Mouse (Mus musculus) intestine, embryonic 16.5 days (tissue): ENCODE results near the gene Arhgef3. TPM values are rescaled to one million over a fixed set of nuclear protein-coding genes. Genes with fewer than 3 reads are reported as not detected.
A peak's percentile ranks its signal among the peaks of the same experiment; 100 is the strongest.

Experiments used
- ATAC-seq: fragments of 200-750 bp; cut with Nextera tagmentation; 2 replicates; pipeline ENCODE4 v1.8.0; 2017; ENCODE audit warnings: moderate TSS enrichment, moderate library complexity
- H3K27ac ChIP-seq: fragments of 300-500 bp; sonication (generic); 2 replicates; pipeline ENCODE4 v1.5.1; 2014; ENCODE audit warnings: mild to moderate bottlenecking, low read length
- H3K27me3 ChIP-seq: fragments of 300-500 bp; sonication (generic); replicated peaks from 2 replicates; pipeline ENCODE4 v1.6.1; 2014; ENCODE audit warnings: low read length, control low read depth, mixed read lengths; ENCODE audit not compliant: control insufficient read depth, insufficient read depth
- H3K36me3 ChIP-seq: fragments of 300-500 bp; sonication (generic); 2 replicates; pipeline ENCODE4 v1.6.1; 2014; ENCODE audit warnings: low read length, control low read depth; ENCODE audit not compliant: control insufficient read depth, insufficient read depth
- H3K4me1 ChIP-seq: fragments of 300-500 bp; sonication (generic); 2 replicates; pipeline ENCODE4 v1.6.1; 2014; ENCODE audit warnings: low read length, control low read depth, mixed read lengths; ENCODE audit not compliant: control insufficient read depth, insufficient read depth
- H3K4me2 ChIP-seq: fragments of 300-500 bp; sonication (generic); 2 replicates; pipeline ENCODE4 v1.6.1; 2014; ENCODE audit warnings: low read depth, low read length, control low read depth
- H3K4me3 ChIP-seq: fragments of 300-500 bp; sonication (generic); 2 replicates; pipeline ENCODE4 v1.5.1; 2014; ENCODE audit warnings: mild to moderate bottlenecking, low read length
- H3K9ac ChIP-seq: fragments of 300-500 bp; sonication (generic); 2 replicates; pipeline ENCODE4 v1.6.1; 2014; ENCODE audit warnings: low read depth, low read length
- H3K9me3 ChIP-seq: fragments of 300-500 bp; sonication (generic); 2 replicates; pipeline ENCODE4 v1.6.1; 2016; ENCODE audit warnings: low read length, control low read depth; ENCODE audit not compliant: control insufficient read depth
- WGBS: fragments of 180-500 bp; shearing (Covaris S2); extraction: QIAGEN DNeasy Blood & Tissue Kit; methylation state at CpG from one replicate; pipeline ENCODE4 v1.1.7; 2014; 5-methylcytosine and 5-hydroxymethylcytosine counted together
- polyA plus RNA-seq: library from polyadenylated mRNA; unstranded; fragments of >200 nt; fragmentation: Nextera tagmentation; extraction: Ambion mirVana; gene quantifications from 2 replicates; pipeline ENCODE4 v1.2.1, GENCODE M21; 2015

Gene Arhgef3
- polyA plus RNA-seq, 1 experiment from 2014 or later: 12.0 TPM

GRCm38 (mm10) chr14:27075909-27076521, 38.7 kb upstream of the Arhgef3 start:
- Histone ChIP-seq H3K36me3 (no peaks in the 10 kb centered on the region), H3K9me3 (no peaks in the 10 kb centered on the region), H3K4me2 (no peak overlapping the region), H3K4me1 (peaks cover 36% of the 10 kb centered on the region), H3K4me3 (no peak overlapping the region), H3K9ac (no peak overlapping the region), H3K27me3 (no peaks in the 10 kb centered on the region), H3K27ac (0 out of 2 replicates have a peak overlapping the region, but pooled peaks have one; percentile 10)
- 52% methylated on average over 8 of the region's 8 CpGs for WGBS
- ATAC-seq: no peak

- Histone ChIP-seq H3K4me3 (no peak overlapping the region), H3K27ac (0 out of 2 replicates have a peak overlapping the region, but pooled peaks have one; percentile 10), H3K4me1 (peaks cover 31% of the 10 kb centered on the region), H3K27me3 (no peaks in the 10 kb centered on the region), H3K9me3 (no peaks in the 10 kb centered on the region), H3K4me2 (no peak overlapping the region), H3K9ac (no peak overlapping the region), H3K36me3 (no peaks in the 10 kb centered on the region)
- ATAC-seq: no peak
- WGBS: 61% methylated on average over 2 of the region's 2 CpGs
These were observed 38.2 kb upstream of the Arhgef3 start for GRCm38 (mm10) chr14:27076522-27076920.

- Histone ChIP-seq H3K9me3 (no peaks in the 10 kb centered on the region), H3K9ac (no peak overlapping the region), H3K27me3 (no peaks in the 10 kb centered on the region), H3K27ac (no peak overlapping the region), H3K4me3 (no peak overlapping the region), H3K36me3 (no peaks in the 10 kb centered on the region), H3K4me2 (no peak overlapping the region), H3K4me1 (no peaks in the 10 kb centered on the region)
- 73% methylated on average over 5 of the region's 5 CpGs for WGBS
- ATAC-seq: no peak
These were observed 33.0 kb upstream of the Arhgef3 start for GRCm38 (mm10) chr14:27081536-27082275.

GRCm38 (mm10) chr14:27085471-27085870, 29.2 kb upstream of the Arhgef3 start:
- no peak overlapping the region for H3K9ac ChIP-seq
- ATAC-seq: no peak
- H3K27ac ChIP-seq: no peak overlapping the region
- no peak overlapping the region for H3K4me2 ChIP-seq
- H3K4me3 ChIP-seq: no peak overlapping the region
- no peaks in the 10 kb centered on the region for H3K36me3 ChIP-seq
- H3K9me3 ChIP-seq: no peaks in the 10 kb centered on the region
- no peaks in the 10 kb centered on the region for H3K27me3 ChIP-seq
- no peaks in the 10 kb centered on the region for H3K4me1 ChIP-seq
- WGBS: 64% methylated on average over 5 of the region's 5 CpGs

GRCm38 (mm10) chr14:27085999-27086398, 28.7 kb upstream of the Arhgef3 start:
- Histone ChIP-seq H3K4me1 (no peaks in the 10 kb centered on the region), H3K4me2 (no peak overlapping the region), H3K36me3 (no peaks in the 10 kb centered on the region), H3K27me3 (no peaks in the 10 kb centered on the region), H3K9ac (no peak overlapping the region), H3K27ac (no peak overlapping the region), H3K4me3 (no peak overlapping the region), H3K9me3 (no peaks in the 10 kb centered on the region)
- no peak for ATAC-seq
- 75% methylated on average over 4 of the region's 4 CpGs for WGBS

GRCm38 (mm10) chr14:27094247-27094646, 20.5 kb upstream of the Arhgef3 start:
- H3K4me3 ChIP-seq: no peak overlapping the region
- H3K36me3 ChIP-seq: peaks cover 3% of the 10 kb centered on the region; the same call in 1 of the 2 replicates
- no peaks in the 10 kb centered on the region for H3K4me1 ChIP-seq
- no peaks in the 10 kb centered on the region for H3K27me3 ChIP-seq
- H3K4me2 ChIP-seq: no peak overlapping the region
- no peak overlapping the region for H3K27ac ChIP-seq
- no peak for ATAC-seq
- no peaks in the 10 kb centered on the region for H3K9me3 ChIP-seq
- H3K9ac ChIP-seq: no peak overlapping the region
- WGBS: 68% methylated on average over 5 of the region's 5 CpGs

GRCm38 (mm10) chr14:27096133-27096532, 18.6 kb upstream of the Arhgef3 start:
- whole genome bisulfite sequencing: 70% methylated on average over 9 of the region's 9 CpGs
- Histone ChIP-seq H3K4me3 (no peak overlapping the region), H3K27ac (no peak overlapping the region), H3K36me3 (peaks cover 3% of the 10 kb centered on the region; the same call in 1 of the 2 replicates), H3K27me3 (no peaks in the 10 kb centered on the region), H3K9ac (no peak overlapping the region), H3K9me3 (no peaks in the 10 kb centered on the region), H3K4me1 (no peaks in the 10 kb centered on the region), H3K4me2 (no peak overlapping the region)
- ATAC-seq: 0 out of 2 replicates have a peak, but pooled peaks have one; percentile 40

GRCm38 (mm10) chr14:27096779-27097178, 17.9 kb upstream of the Arhgef3 start:
- H3K4me1 ChIP-seq: no peaks in the 10 kb centered on the region
- H3K27ac ChIP-seq: no peak overlapping the region
- no peak overlapping the region for H3K9ac ChIP-seq
- H3K36me3 ChIP-seq: peaks cover 2% of the 10 kb centered on the region; the same call in 1 of the 2 replicates
- H3K27me3 ChIP-seq: no peaks in the 10 kb centered on the region
- no peak overlapping the region for H3K4me2 ChIP-seq
- no peak overlapping the region for H3K4me3 ChIP-seq
- 16% methylated on average over 3 of the region's 3 CpGs for WGBS
- ATAC-seq: peak; percentile 60
- no peaks in the 10 kb centered on the region for H3K9me3 ChIP-seq

- Histone ChIP-seq H3K4me1 (no peaks in the 10 kb centered on the region), H3K36me3 (no peaks in the 10 kb centered on the region), H3K9ac (no peak overlapping the region), H3K27ac (no peak overlapping the region), H3K4me2 (no peak overlapping the region), H3K27me3 (no peaks in the 10 kb centered on the region), H3K4me3 (no peak overlapping the region), H3K9me3 (no peaks in the 10 kb centered on the region)
- WGBS: 37% methylated on average over 7 of the region's 7 CpGs
- ATAC-seq: peak; percentile 54; the same call in 1 of the 2 replicates
These were observed 13.0 kb upstream of the Arhgef3 start for GRCm38 (mm10) chr14:27101735-27102134.
